Mouse (Mus musculus) kidney, adult 2 months (tissue): Measurements from ENCODE around the gene Srp54a.
"Not testable (repeated sequence)": the region's sequence is repeated elsewhere in the genome, so short reads cannot be mapped to it uniquely, and the experiment has no call there.

Experiments
- CTCF ChIP-seq: fragments of 200-500 bp; conservative IDR thresholded peaks from 2 replicates; pipeline ENCODE4 v1.5.1; 2011; ENCODE audit warnings: low read depth, mild to moderate bottlenecking, control low read depth, low read length, moderate library complexity, mixed read lengths; ENCODE audit not compliant: insufficient read depth, insufficient read length
- POLR2A ChIP-seq: fragments of 200-500 bp; IDR thresholded peaks from one replicate; pipeline ENCODE4 v1.6.1; 2011; ENCODE audit warnings: low read depth, low read length, control low read depth

DNA sequence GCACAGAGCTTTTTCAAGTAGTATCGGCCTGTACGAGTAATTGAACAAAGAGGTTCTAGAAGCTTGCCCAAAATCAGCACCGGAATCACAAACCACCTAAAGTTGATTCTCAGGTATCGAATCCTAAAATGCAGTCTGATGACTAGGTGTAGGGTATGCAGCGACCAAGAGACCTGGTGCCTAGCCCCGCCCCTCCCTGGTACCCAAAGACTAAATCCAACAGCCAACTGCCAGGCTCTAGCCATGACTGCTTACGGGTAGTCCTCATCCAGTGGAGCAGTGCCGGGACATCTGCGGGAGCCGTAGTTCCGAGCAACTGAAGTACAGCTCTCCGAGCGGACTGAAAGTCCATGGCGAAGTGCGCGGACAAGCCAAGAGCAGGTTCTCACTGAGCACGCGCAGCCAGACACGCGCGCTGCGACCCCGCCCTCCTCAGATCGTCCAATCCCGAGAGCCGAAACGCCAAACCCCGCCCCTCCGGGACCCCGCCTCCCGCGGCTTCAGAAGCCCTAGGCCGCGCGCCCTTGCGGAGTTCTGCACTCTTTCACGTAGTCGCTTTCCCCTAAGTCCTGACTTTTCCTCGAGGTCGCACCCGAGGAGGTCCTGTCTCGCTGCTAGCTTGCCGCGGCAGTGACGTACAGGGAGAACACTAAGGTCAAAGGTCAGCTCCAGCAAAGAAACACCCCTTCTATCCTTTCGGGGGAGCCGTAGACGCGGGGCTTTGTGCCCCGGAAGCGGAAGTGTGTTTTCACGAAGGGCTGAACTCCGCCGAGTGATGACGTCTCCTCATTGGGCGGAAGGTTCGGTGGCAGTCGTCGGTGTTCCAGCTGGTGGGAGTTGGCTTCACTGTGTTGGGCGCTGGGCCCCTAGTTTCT, at the start of gene Srp54a, which contains the start of gene 2700097O09Rik:
- peak; percentile 68 for TF ChIP-seq POLR2A
- TF ChIP-seq CTCF: not testable (repeated sequence)
